Mouse (Mus musculus): ENCODE measurements at regions not wholly inside any gene's neighbourhood (a gene's known extent, or its start where the extent isn't known, plus 50 kb on each side); places are given as distances from the start of the nearest gene placed in this dataset.
A peak's percentile ranks its signal among the peaks of the same experiment; 100 is the strongest.

DNA sequence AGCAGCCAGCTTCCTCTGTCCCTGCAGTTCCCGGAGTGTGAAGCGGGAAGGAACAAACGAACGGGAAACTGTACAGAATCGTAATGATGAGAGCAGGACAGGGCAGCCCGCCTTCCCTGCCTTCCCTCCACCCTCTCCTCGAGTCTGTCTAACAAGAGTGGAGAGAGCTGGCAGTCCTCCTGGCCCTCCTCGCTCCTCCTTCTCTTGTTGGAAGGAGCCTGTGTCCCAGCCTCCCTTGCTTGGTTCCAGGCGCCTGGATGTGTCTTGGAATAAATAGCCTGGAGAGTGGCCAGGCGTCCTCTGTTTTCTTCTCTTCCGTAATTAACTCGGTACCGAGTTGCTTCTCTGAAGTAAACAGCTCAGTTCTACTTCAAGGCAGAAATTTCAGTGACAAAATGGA, 268.3 kb downstream of the Cdh26 start:
- Histone ChIP-seq H3K4me1 (ENCODE audit: control insufficient read depth, insufficient read depth, low read length) (peaks cover 4% of the 10 kb centered on the region), H3K27ac (ENCODE audit: insufficient read depth, low read length) (no peak overlapping the region; the same call in 1 of the 2 replicates), H3K4me3 (ENCODE audit: insufficient read depth, low read length) (no peak overlapping the region)
- TF ChIP-seq POLR2A (IDR thresholded peaks at IDR 0.05; ENCODE audit: extremely low read depth, insufficient read depth, low read length) (peak; percentile 60; the same call in 1 of the 2 replicates), CTCF (IDR thresholded peaks at IDR 0.05; ENCODE audit: extremely low read depth, insufficient read depth, low read length) (no peak)

- H3K4me1 ChIP-seq (ENCODE audit: control insufficient read depth, insufficient read depth, low read length): peaks cover 4% of the 10 kb centered on the region
- H3K4me3 ChIP-seq (ENCODE audit: insufficient read depth, low read length): no peak overlapping the region
- H3K27ac ChIP-seq (ENCODE audit: insufficient read depth, low read length): no peak overlapping the region
- TF ChIP-seq CTCF (IDR thresholded peaks at IDR 0.05; ENCODE audit: extremely low read depth, insufficient read depth, low read length) (no peak), POLR2A (IDR thresholded peaks at IDR 0.05; ENCODE audit: extremely low read depth, insufficient read depth, low read length) (no peak)
Observed at GRCm38 (mm10) chr2:178700825-178701224, 270.5 kb downstream of the Cdh26 start.

DNA sequence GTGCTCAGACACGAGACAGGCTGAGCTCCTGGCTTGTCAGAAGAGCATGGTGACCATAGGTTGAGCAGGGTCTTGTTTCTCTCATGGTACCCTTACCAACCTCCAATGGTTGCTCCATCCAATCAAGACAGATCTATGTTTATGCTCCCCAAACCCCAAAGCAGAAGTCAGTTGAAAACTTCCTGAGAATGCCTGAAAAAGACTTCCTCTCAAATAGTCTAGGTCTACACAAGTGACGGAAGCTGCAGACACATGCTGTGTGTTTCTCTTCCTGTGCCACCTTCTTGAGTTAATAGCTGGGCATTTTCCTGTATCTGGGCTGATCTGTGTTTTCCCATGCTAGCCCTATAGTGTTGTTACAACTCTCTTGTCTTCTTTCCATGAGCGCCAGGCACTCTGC, 274.2 kb downstream of the Cdh26 start:
- no peak overlapping the region for H3K27ac ChIP-seq (ENCODE audit: insufficient read depth, low read length)
- H3K4me3 ChIP-seq (ENCODE audit: insufficient read depth, low read length): no peak overlapping the region
- H3K4me1 ChIP-seq (ENCODE audit: control insufficient read depth, insufficient read depth, low read length): peaks cover under 1% of the 10 kb centered on the region; the same call in 1 of the 2 replicates
- TF ChIP-seq POLR2A (IDR thresholded peaks at IDR 0.05; ENCODE audit: extremely low read depth, insufficient read depth, low read length) (no peak), CTCF (IDR thresholded peaks at IDR 0.05; ENCODE audit: extremely low read depth, insufficient read depth, low read length) (no peak)

DNA sequence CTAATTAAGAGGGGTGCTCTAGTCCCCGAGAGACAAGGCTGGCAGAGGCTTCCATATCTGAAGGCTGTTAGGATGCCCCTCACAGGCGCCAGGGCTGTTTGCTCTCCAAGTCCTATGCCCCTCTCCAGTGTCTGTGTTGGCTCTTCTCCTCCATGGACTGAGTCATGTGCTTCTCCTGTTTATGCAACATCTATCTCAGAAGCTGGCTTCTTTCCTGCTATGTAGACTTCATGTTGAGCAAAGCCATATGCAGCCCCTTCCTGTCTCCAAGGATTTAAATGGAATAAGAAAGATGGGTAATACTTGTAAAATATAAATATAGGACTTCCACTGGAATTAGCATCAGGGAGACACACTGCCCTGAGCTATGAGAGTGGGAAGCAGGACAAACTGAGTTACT, 278.3 kb downstream of the Cdh26 start:
- H3K4me3 ChIP-seq (ENCODE audit: insufficient read depth, low read length): no peak overlapping the region
- TF ChIP-seq CTCF (IDR thresholded peaks at IDR 0.05; ENCODE audit: extremely low read depth, insufficient read depth, low read length) (no peak), POLR2A (IDR thresholded peaks at IDR 0.05; ENCODE audit: extremely low read depth, insufficient read depth, low read length) (no peak)
- H3K4me1 ChIP-seq (ENCODE audit: control insufficient read depth, insufficient read depth, low read length): no peaks in the 10 kb centered on the region
- no peak overlapping the region for H3K27ac ChIP-seq (ENCODE audit: insufficient read depth, low read length)

GRCm38 (mm10) chr2:178709192-178709881, 279.0 kb downstream of the Cdh26 start:
- TF ChIP-seq POLR2A (IDR thresholded peaks at IDR 0.05; ENCODE audit: extremely low read depth, insufficient read depth, low read length) (no peak), CTCF (IDR thresholded peaks at IDR 0.05; ENCODE audit: extremely low read depth, insufficient read depth, low read length) (no peak)
- no peak overlapping the region for H3K4me3 ChIP-seq (ENCODE audit: insufficient read depth, low read length)
- no peaks in the 10 kb centered on the region for H3K4me1 ChIP-seq (ENCODE audit: control insufficient read depth, insufficient read depth, low read length)
- no peak overlapping the region for H3K27ac ChIP-seq (ENCODE audit: insufficient read depth, low read length)

DNA sequence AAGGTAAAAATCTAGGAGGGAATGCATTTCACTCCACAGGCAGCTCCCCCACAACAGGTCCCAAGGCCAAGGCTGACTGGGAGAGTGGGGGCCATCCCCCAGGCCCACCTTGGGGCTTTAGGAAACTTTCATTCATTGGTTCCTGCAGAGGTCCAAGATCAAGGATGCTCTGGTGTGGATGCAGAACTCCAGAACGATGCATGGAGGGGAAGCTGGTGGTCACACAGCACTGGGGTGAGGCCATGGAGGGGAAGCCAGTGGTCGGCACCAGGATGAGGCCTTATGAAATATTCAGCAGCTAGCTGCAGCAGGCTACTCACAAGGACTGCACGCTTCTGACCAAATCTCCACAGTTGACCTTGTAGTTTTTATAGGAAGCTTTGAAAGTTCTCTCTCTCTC, 279.7 kb downstream of the Cdh26 start:
- Histone ChIP-seq H3K4me1 (ENCODE audit: control insufficient read depth, insufficient read depth, low read length) (no peaks in the 10 kb centered on the region), H3K4me3 (ENCODE audit: insufficient read depth, low read length) (no peak overlapping the region), H3K27ac (ENCODE audit: insufficient read depth, low read length) (no peak overlapping the region)
- TF ChIP-seq POLR2A (IDR thresholded peaks at IDR 0.05; ENCODE audit: extremely low read depth, insufficient read depth, low read length) (no peak), CTCF (IDR thresholded peaks at IDR 0.05; ENCODE audit: extremely low read depth, insufficient read depth, low read length) (no peak)

DNA sequence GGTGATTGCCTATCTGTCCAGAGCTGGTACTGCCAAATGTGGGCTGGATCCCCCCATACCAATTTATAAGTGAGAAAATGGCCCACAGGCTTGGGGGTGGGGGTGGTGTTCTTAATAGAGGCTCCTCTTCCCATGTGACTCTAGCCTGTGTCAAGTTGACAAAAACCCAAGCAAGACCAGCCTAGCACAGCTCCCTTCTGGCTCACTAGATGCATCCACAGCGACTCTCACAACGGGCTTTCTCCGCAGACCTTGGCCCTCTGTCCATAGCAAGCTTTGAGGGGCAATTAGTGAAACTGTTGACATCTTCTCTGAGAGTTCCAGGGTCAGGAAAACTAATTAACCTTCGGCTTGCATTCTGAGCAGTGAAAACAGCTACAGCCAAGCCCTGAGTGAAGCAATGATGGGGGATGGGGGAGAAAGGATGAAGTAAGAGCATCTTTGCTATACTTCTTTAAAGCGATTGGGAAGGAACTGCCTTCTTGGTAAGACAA, 281.3 kb downstream of the Cdh26 start:
- no peak overlapping the region for H3K4me3 ChIP-seq (ENCODE audit: insufficient read depth, low read length)
- H3K27ac ChIP-seq (ENCODE audit: insufficient read depth, low read length): no peak overlapping the region
- TF ChIP-seq POLR2A (IDR thresholded peaks at IDR 0.05; ENCODE audit: extremely low read depth, insufficient read depth, low read length): no peak
- no peak for TF ChIP-seq CTCF (IDR thresholded peaks at IDR 0.05; ENCODE audit: extremely low read depth, insufficient read depth, low read length)
- H3K4me1 ChIP-seq (ENCODE audit: control insufficient read depth, insufficient read depth, low read length): no peaks in the 10 kb centered on the region

- Histone ChIP-seq H3K4me1 (ENCODE audit: control insufficient read depth, insufficient read depth, low read length) (no peaks in the 10 kb centered on the region), H3K4me3 (ENCODE audit: insufficient read depth, low read length) (no peak overlapping the region), H3K27ac (ENCODE audit: insufficient read depth, low read length) (no peak overlapping the region)
- TF ChIP-seq CTCF (IDR thresholded peaks at IDR 0.05; ENCODE audit: extremely low read depth, insufficient read depth, low read length) (no peak), POLR2A (IDR thresholded peaks at IDR 0.05; ENCODE audit: extremely low read depth, insufficient read depth, low read length) (no peak)
Observed at GRCm38 (mm10) chr2:178712391-178712892, 282.1 kb downstream of the Cdh26 start.

GRCm38 (mm10) chr2:178715500-178716245, 285.3 kb downstream of the Cdh26 start:
- Histone ChIP-seq H3K27ac (ENCODE audit: insufficient read depth, low read length) (no peak overlapping the region), H3K4me3 (ENCODE audit: insufficient read depth, low read length) (no peak overlapping the region), H3K4me1 (ENCODE audit: control insufficient read depth, insufficient read depth, low read length) (no peaks in the 10 kb centered on the region)
- no peak for TF ChIP-seq POLR2A (IDR thresholded peaks at IDR 0.05; ENCODE audit: extremely low read depth, insufficient read depth, low read length)
- no peak for TF ChIP-seq CTCF (IDR thresholded peaks at IDR 0.05; ENCODE audit: extremely low read depth, insufficient read depth, low read length)
